Mouse (Mus musculus): Measurements from ENCODE around the gene Slit3.

Slit3 gene

GRCm38 (mm10) chr11:35697476-35697875 lies 576.5 kb downstream of the Slit3 start:
- DNase-seq (ENCODE audit: low spot score), result no peak

GRCm38 (mm10) chr11:35698901-35699300 lies 577.9 kb downstream of the Slit3 start:
- no peak for DNase-seq (ENCODE audit: low spot score)

GRCm38 (mm10) chr11:35703471-35703870 lies 582.4 kb downstream of the Slit3 start:
- no peak for DNase-seq (ENCODE audit: low spot score)

- no peak for DNase-seq (ENCODE audit: low spot score)
Observed at GRCm38 (mm10) chr11:35704381-35704780, 583.4 kb downstream of the Slit3 start.

GRCm38 (mm10) chr11:35704927-35705326 lies 583.9 kb downstream of the Slit3 start:
- DNase-seq (ENCODE audit: low spot score), result no peak

GRCm38 (mm10) chr11:35707431-35707830 lies 586.4 kb downstream of the Slit3 start:
- DNase-seq (ENCODE audit: low spot score), result no peak

- no peak for DNase-seq (ENCODE audit: low spot score)
Observed at GRCm38 (mm10) chr11:35711314-35711713, 590.3 kb downstream of the Slit3 start.

- DNase-seq (ENCODE audit: low spot score), result no peak
Observed at GRCm38 (mm10) chr11:35718881-35719280, 597.9 kb downstream of the Slit3 start.

- DNase-seq (ENCODE audit: low spot score), result no peak
Observed at GRCm38 (mm10) chr11:35723876-35724275, 602.9 kb downstream of the Slit3 start.

- no peak for DNase-seq (ENCODE audit: low spot score)
Observed at GRCm38 (mm10) chr11:35726341-35726846, 605.4 kb downstream of the Slit3 start.

GRCm38 (mm10) chr11:35728200-35728599 lies 607.2 kb downstream of the Slit3 start:
- DNase-seq (ENCODE audit: low spot score), result no peak

GRCm38 (mm10) chr11:35729186-35729585 lies 608.2 kb downstream of the Slit3 start:
- no peak for DNase-seq (ENCODE audit: low spot score)

GRCm38 (mm10) chr11:35732366-35732765 lies 611.3 kb downstream of the Slit3 start:
- no peak for DNase-seq (ENCODE audit: low spot score)

GRCm38 (mm10) chr11:35736817-35737216 lies 615.8 kb downstream of the Slit3 start:
- DNase-seq (ENCODE audit: low spot score), result no peak

GRCm38 (mm10) chr11:35737262-35737661 lies 616.2 kb downstream of the Slit3 start:
- no peak for DNase-seq (ENCODE audit: low spot score)

GRCm38 (mm10) chr11:35738102-35738501 lies 617.1 kb downstream of the Slit3 start:
- no peak for DNase-seq (ENCODE audit: low spot score)

GRCm38 (mm10) chr11:35743586-35743985 lies 622.6 kb downstream of the Slit3 start:
- no peak for DNase-seq (ENCODE audit: low spot score)

- no peak for DNase-seq (ENCODE audit: low spot score)
Observed at GRCm38 (mm10) chr11:35744571-35744970, 623.5 kb downstream of the Slit3 start.

GRCm38 (mm10) chr11:35750578-35750977 lies 629.6 kb downstream of the Slit3 start:
- no peak for DNase-seq (ENCODE audit: low spot score)

GRCm38 (mm10) chr11:35754906-35755418 lies 633.9 kb downstream of the Slit3 start:
- DNase-seq (ENCODE audit: low spot score), result no peak

- DNase-seq (ENCODE audit: low spot score), result no peak
Observed at GRCm38 (mm10) chr11:35755546-35755945, 634.5 kb downstream of the Slit3 start.

- DNase-seq (ENCODE audit: low spot score), result no peak
Observed at GRCm38 (mm10) chr11:35756411-35757303, 635.6 kb downstream of the Slit3 start.
